Mouse (Mus musculus) cerebellum, postnatal 10 days (tissue): Measurements from ENCODE around the gene Ctla2b.
"Not testable (repeated sequence)": the region's sequence is repeated elsewhere in the genome, so short reads cannot be mapped to it uniquely, and the experiment has no call there.

Source experiments
- DNase-seq, 2 experiments: peaks; one replicate each; pipeline ENCODE4 v3.0.0; 2021; ENCODE audit warnings: mixed read lengths in 2 of 2

Gene Ctla2b

DNA sequence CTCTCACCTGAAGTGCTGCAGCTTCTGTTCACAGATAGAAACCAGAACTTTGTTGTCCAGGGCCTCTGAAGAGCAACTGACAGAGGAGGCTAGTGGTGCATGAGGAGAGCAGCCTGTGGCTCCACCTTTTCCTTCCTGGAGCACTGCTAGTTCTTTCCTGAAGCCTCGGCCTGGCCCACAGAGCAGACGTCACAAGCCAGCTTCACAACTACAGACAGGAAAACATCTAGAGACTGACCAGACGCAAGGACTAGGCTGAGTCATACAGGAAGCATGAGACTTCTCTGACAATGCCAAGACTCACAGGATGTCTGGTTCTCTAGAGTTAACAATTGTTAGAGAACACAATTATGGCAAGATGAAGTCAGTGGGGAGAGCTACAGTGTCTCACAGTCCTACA, at the start of gene Ctla2b:
TSS of gene Ctla2b (minus strand) at position 120 of the 400 bp plus-strand sequence.
- DNase-seq: no peak

- not testable (repeated sequence) for DNase-seq
Measured at GRCm38 (mm10) chr13:60941884-60942283, 44.6 kb upstream of the Ctla2b start, which contains the start of gene Tpbpa. TSS of gene Tpbpa (minus strand) at chr13:60941984.

DNA sequence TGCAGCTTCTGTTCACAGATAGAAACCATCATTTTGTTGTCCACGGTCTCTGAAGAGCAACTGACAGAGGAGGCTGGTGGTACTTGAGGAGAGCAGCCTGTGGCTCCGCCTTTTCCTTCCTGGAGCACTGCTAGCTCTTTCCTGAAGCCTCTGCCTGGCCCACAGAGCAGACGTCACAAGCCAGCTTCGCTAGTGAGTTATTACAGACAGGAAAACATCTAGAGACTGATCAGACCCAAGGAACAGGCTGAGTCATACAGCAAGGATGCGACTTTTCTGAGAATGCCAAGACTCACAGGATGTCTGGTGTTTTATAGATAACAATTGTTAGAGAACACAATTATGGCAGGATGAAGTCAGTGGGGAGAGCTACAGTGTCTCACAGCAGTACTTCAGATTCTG, 39.3 kb upstream of the Ctla2b start, which contains the start of the genes Gm49391 and Ctla2a:
TSS of gene Gm49391 (minus strand) at position 72 of the 402 bp plus-strand sequence.
TSS of gene Ctla2a (minus strand) at position 126 of the 402 bp plus-strand sequence.
- no peak for DNase-seq

DNA sequence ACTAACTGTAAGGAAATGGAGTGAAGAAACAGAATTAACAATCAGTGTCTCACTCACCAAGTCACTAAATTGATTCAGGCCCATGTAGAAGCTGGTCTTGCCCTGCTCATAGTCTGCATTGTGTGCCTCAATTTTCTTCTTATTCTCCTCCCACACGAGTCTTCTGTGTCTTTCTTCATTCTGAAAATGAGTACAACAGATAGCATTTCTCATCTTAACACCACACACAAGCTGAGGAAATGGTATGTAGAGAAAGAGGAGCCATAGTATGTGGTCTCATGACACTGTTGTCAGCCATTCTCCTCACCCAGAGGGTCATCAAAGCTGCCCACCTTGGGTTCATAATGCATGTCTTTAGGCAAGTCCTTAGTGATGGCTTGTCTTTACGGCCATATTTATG, 38.2 kb upstream of the Ctla2b start, which contains the start of gene Gm49393:
TSS of gene Gm49393 (minus strand) at position 101 of the 400 bp plus-strand sequence.
- not testable (repeated sequence) for DNase-seq

- not testable (repeated sequence) for DNase-seq
Measured at GRCm38 (mm10) chr13:60904780-60905179, 7.5 kb upstream of the Ctla2b start, which contains the start of gene Tpbpb. TSS of gene Tpbpb (minus strand) at chr13:60904880.

DNA sequence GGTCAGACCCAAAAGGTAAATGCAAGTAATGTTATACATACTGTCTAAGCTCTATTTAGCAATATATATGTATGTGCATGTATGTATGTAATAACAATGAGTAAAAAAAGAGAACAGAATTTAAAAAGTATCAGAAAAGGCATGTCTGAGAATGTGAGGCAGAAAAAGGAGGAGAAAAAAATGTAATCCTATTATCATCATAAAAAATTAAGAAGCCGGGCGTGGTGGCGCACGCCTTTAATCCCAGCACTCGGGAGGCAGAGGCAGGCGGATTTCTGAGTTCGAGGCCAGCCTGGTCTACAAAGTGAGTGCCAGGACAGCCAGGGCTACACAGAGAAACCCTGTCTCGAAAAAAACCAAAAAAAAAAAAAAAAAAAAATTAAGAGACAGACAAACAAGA, 453 bp downstream of the Ctla2b start, which contains the start of gene Gm49392:
TSS of gene Gm49392 (minus strand) at position 101 of the 400 bp plus-strand sequence.
- DNase-seq: not testable (repeated sequence)

GRCm38 (mm10) chr13:60895406-60896160, 1.7 kb downstream of the Ctla2b start:
- no peak for DNase-seq

- no peak for DNase-seq
Measured at GRCm38 (mm10) chr13:60892301-60892700, 4.9 kb downstream of the Ctla2b start.

DNA sequence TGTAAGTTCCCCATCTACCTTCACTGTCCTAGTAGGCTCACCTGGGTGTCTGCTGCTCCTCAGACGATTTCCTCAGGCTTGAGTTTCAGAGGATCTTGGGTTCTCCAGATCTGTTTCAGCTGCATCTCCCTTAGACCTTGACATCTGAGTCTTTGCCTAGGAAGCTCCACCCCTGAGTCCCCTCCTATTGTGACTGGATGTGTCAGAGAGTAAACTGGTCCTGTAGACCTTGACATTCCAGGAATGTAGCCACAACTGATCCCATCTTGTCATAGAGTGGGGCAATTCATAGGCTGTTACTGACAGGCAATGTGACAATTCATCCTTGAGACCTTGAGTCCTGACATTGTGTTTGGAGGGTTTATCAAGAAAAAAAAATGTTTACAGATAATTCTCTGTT, 33.0 kb downstream of the Ctla2b start, which contains the start of gene 4930486L24Rik:
TSS of gene 4930486L24Rik (minus strand) at position 195 of the 400 bp plus-strand sequence.
- DNase-seq: no peak

DNA sequence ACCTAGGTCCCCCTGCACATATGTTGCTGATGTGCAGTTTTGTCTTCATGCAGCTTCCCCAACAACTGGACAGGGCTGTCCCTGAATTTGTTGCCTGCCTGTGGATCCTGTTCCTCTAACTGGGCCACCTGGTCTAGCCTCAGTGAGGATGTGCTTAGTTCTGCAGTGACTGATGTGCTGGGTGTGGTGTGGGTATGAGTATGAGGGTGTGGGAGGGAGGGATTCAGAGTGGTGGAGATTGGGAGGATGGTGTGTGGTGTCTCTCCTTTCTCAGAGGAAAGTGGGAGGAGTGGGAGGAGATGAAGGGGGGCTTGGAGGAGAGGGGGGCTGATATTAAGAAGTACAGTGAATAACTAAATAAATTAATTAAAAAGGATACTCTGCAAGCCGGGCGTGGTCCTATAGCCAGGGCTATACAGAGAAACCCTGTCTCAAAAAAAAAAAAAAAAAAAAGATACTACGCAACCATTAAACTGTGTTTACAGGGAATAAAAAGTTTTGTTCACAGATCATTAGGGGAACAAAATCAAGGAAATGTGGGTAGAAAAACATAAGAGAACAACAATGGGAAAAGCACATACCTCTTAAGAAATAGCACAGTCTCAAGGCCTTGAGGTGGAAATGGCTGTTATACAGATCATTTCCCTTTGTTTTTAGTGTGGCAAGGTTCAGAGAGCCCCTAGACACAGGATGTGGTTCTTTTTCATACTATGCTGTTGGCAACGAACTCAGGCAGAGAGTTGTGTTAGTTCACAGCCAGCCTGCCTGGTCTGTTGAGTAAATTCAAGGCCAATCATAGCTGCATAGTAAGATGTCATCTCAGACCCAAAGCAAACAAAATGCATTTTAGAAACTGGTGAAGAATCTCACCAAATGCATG, 48.8 kb downstream of the Ctla2b start:
- no peak for DNase-seq
